Mouse (Mus musculus) limb, embryonic 14.5 days (tissue): ENCODE results near the gene Vmac. TPM values are rescaled to one million over a fixed set of nuclear protein-coding genes. Genes with fewer than 3 reads are reported as not detected.

ENCODE experiments used
- ATAC-seq: fragments of 200-750 bp; cut with Nextera tagmentation; 2 replicates; pipeline ENCODE4 v1.8.0; 2017; ENCODE audit warnings: low read depth, moderate number of reproducible peaks, moderate TSS enrichment; ENCODE audit not compliant: low FRiP score
- DNase-seq: peaks from one replicate; pipeline ENCODE4 v3.0.0-alpha.2; 2015; ENCODE audit warnings: low spot score
- H3K27ac ChIP-seq: fragments of 300-500 bp; sonication (generic); replicated peaks from 2 replicates; pipeline ENCODE4 v1.5.1; 2014; ENCODE audit warnings: low read depth, mild to moderate bottlenecking, low read length, moderate library complexity, mixed read lengths
- H3K27me3 ChIP-seq: fragments of 300-500 bp; sonication (generic); 2 replicates; pipeline ENCODE4 v1.6.1; 2014; ENCODE audit warnings: low read length, mixed read lengths; ENCODE audit not compliant: control insufficient read depth, insufficient read depth
- H3K36me3 ChIP-seq: fragments of 300-500 bp; sonication (generic); 2 replicates; pipeline ENCODE4 v1.6.1; 2014; ENCODE audit warnings: mild to moderate bottlenecking, low read length, moderate library complexity, mixed read lengths; ENCODE audit not compliant: control insufficient read depth, insufficient read depth
- H3K4me1 ChIP-seq: fragments of 300-500 bp; sonication (generic); 2 replicates; pipeline ENCODE4 v1.6.1; 2014; ENCODE audit warnings: antibody characterized with exemption, low read length, mixed read lengths; ENCODE audit not compliant: control insufficient read depth, insufficient read depth
- H3K4me2 ChIP-seq: fragments of 300-500 bp; sonication (generic); replicated peaks from 2 replicates; pipeline ENCODE4 v1.6.1; 2014; ENCODE audit warnings: low read depth, mild to moderate bottlenecking, low read length, moderate library complexity; ENCODE audit not compliant: severe bottlenecking
- H3K4me3 ChIP-seq: fragments of 300-500 bp; sonication (generic); replicated peaks from 2 replicates; pipeline ENCODE4 v1.5.1; 2014; ENCODE audit warnings: low read length
- H3K9ac ChIP-seq: fragments of 300-500 bp; sonication (generic); 2 replicates; pipeline ENCODE4 v1.6.1; 2014; ENCODE audit warnings: mild to moderate bottlenecking, low read depth, low read length, moderate library complexity; ENCODE audit not compliant: severe bottlenecking
- H3K9me3 ChIP-seq: fragments of 300-500 bp; sonication (generic); 2 replicates; pipeline ENCODE4 v1.6.1; 2016; ENCODE audit warnings: low read length; ENCODE audit not compliant: control insufficient read depth
- POLR2A ChIP-seq: fragments of 200-500 bp; IDR thresholded peaks from 2 replicates; pipeline ENCODE4 v1.8.0; 2012; ENCODE audit warnings: inconsistent platforms, mild to moderate bottlenecking, moderate library complexity, borderline replicate concordance; ENCODE audit not compliant: insufficient read depth, insufficient read length; ENCODE audit errors: extremely low read depth
- WGBS: fragments of 180-500 bp; shearing (Covaris S2); extraction: QIAGEN DNeasy Blood & Tissue Kit; methylation state at CpG from one replicate; pipeline ENCODE4 v1.1.7; 2014; 5-methylcytosine and 5-hydroxymethylcytosine counted together
- polyA plus RNA-seq, 2 experiments: library from polyadenylated mRNA; depleted of rRNA in 1 of 2; stranded (reverse) in 1 of 2; unstranded in 1 of 2; fragments of >200 nt; fragmentation: Nextera tagmentation in 1 of 2; extraction: Ambion mirVana in 1 of 2; gene quantifications; 2 replicates each; pipeline versions ENCODE4 v1.2.1 to v1.2.3; 2012 to 2014

Gene Vmac
- polyA plus RNA-seq, 2 experiments, result 23.4 to 24.1 TPM

DNA sequence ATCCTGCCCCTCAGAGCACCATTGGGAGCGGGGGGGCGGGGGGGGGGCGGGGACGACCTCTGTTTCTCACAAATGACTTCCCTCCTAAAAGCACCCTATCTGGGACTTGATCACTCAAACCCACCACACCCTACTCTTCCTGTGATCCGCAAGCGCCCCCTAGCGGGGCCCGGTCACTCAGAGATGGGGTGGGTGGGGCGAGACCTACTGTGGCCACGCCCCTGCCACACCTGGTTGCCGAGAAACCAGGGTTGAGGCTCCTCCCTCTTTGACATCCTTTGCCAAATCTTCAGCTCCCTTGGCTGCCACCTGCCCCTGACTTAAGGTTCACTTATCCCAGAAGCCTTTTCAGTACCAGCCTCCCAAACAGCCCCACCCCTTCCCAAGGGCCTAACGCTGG, 40.3 kb upstream of the Vmac start:
- Histone ChIP-seq H3K27me3 (peaks cover 33% of the 10 kb centered on the region), H3K4me1 (peaks cover 25% of the 10 kb centered on the region), H3K9ac (no peak overlapping the region), H3K27ac (no peak overlapping the region), H3K36me3 (no peaks in the 10 kb centered on the region), H3K4me3 (no peak overlapping the region), H3K4me2 (peak overlapping the region; percentile 67; the same call in 1 of the 2 replicates), H3K9me3 (no peaks in the 10 kb centered on the region)
- 5% methylated on average over 12 of the region's 12 CpGs for WGBS
- no peak for DNase-seq
- no peak for TF ChIP-seq POLR2A
- ATAC-seq, result no peak

DNA sequence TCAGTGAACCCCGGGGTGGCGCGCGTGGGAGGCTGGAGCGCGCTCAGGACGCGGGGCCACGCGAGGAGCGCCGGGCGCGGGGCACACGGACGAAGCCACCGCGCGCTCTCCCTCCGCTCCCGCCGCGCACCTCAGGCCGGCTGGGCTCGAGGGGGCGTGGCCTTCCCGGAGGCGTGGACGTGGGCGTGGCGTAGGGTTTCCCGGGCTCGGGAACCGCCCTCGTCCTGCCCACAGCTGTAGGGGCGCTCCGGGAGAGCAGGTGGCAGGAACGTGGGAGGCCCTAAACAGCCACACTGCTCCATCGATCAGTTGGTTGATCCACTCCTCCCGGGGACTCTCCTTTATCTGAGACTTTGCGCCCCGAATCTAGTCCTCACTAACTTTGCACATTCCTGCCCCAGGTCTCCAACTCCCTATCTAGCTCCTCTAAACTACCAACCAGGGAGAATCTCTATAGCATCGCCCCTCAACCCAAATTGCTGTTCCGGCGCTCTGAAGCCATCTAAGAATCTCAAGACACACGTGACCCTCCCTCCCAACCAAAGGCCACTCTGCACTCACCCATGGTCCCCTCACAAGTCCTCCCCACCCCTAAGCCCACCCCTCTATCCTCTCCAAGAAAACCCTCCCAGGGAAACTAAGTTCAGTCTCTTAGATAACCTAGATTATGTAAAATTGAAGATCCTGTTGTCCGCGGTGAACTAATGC, 39.7 kb upstream of the Vmac start, which contains the start of gene Nrtn:
Nrtn (minus strand) TSS at position 115 of the 708 bp plus-strand sequence.
- no peak within 1 kb of the TSS for H3K27ac ChIP-seq
- under 1% methylated on average over 39 of the region's 48 CpGs for WGBS

DNA sequence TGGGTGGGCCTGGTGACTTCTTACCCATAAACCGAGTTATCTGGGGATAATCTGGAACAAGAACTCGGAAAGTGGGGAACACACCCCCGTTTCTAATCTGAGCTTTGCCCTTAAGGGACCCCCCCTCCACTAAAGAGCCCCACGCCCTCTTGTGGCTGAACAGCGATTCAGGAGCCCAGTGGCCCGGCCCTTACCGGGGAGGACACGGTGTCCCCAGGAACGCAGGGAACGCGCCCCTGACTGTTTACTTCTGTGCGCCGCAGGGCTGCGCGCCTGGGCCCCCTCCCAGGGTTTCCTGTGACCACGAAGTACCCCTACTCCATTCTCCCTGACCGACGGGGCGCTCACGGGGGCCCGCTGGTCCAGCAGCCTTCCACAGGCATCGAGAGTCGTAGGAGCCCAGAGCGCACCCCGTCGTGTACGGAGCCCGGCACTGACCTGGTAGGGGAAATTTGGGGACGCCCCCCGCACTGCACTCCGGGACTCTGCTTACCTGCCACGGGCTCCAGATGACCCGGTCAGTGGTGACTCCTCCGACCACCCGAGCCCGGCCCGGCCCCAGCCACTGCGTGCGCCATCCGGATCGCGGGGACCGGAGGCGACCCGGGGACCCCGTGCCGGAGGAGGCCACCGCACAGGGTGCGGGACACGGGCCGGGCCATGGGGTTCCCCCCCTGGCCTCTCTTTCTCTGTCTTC, 39.0 kb upstream of the Vmac start:
- no peak for TF ChIP-seq POLR2A
- DNase-seq (no peak), ATAC-seq (0 out of 2 replicates have a peak, but pooled peaks have one; percentile 3)
- Histone ChIP-seq H3K27me3 (peaks cover 45% of the 10 kb centered on the region), H3K9ac (peak overlapping the region; percentile 47), H3K4me3 (peak overlapping the region; percentile 44), H3K27ac (no peak overlapping the region), H3K9me3 (no peaks in the 10 kb centered on the region), H3K36me3 (no peaks in the 10 kb centered on the region), H3K4me2 (peak overlapping the region; percentile 67), H3K4me1 (peaks cover 16% of the 10 kb centered on the region)
- WGBS, result under 1% methylated on average over 51 of the region's 51 CpGs

More for the DNA sequence above, 39.7 kb upstream of the Vmac start, which contains the start of gene Nrtn:
- DNase-seq (peak; percentile 76), ATAC-seq (peak; percentile 78)
- Histone ChIP-seq H3K9me3 (no peaks in the 10 kb centered on the region), H3K4me1 (peaks cover 21% of the 10 kb centered on the region), H3K9ac (peak within 1 kb of the TSS; percentile 47), H3K27me3 (peaks cover 39% of the 10 kb centered on the region), H3K4me3 (peak within 1 kb of the TSS; percentile 44), H3K36me3 (no peaks in the 10 kb centered on the region), H3K4me2 (peak within 1 kb of the TSS; percentile 67)
- no peak for TF ChIP-seq POLR2A

DNA sequence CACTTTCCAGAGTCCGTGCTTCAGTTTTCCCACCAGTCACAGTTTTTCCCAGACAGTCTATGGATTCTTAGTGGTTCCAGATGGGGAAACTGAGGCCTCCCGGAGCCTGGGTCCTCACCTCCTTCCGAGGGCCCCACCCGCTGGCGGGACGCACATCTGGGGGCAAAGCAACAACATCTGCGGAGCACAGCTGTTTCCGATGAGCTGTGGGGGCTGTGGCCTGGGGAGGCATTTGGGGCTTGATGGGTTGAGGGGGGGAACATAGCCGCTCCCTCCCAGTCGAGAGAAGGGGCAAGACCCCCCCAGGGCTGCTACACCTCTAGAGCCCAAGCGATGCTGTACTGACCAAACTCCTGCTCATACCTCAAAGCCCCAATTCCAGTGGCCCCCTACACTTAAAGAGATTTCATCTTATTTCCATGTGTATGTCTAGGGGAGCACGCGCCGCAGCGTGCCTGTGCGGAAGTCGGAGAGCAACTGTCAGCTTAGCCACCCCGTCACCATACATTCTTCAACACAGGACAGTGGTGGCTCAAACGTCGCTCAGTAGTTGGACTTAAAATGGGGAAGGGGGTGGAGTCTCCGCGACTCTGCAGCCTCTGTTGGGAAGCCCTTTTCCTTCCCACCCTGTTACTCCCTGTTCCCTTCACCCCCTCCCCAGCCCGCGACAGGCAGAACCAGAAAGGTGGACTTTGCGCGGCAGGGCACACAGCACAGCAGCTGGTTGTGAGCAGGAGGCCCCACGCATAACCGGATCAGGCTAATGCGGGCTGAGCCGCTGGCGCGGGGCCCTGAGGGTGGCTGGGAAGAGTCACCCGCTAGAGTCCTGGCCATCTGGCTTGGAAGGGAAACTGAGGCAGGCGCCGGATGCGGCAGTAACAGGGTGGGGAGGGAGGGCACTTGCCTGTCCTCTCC, 36.7 kb upstream of the Vmac start:
- Histone ChIP-seq H3K4me1 (peaks cover 16% of the 10 kb centered on the region), H3K27ac (no peak overlapping the region), H3K9me3 (no peaks in the 10 kb centered on the region), H3K4me2 (peak overlapping the region; percentile 1; the same call in 1 of the 2 replicates), H3K27me3 (peaks cover 56% of the 10 kb centered on the region), H3K36me3 (no peaks in the 10 kb centered on the region), H3K4me3 (peak overlapping the region; percentile 2; the same call in 1 of the 2 replicates), H3K9ac (no peak overlapping the region)
- DNase-seq (no peak), ATAC-seq (no peak)
- WGBS, result 9% methylated on average over 35 of the region's 36 CpGs
- TF ChIP-seq POLR2A, result no peak

DNA sequence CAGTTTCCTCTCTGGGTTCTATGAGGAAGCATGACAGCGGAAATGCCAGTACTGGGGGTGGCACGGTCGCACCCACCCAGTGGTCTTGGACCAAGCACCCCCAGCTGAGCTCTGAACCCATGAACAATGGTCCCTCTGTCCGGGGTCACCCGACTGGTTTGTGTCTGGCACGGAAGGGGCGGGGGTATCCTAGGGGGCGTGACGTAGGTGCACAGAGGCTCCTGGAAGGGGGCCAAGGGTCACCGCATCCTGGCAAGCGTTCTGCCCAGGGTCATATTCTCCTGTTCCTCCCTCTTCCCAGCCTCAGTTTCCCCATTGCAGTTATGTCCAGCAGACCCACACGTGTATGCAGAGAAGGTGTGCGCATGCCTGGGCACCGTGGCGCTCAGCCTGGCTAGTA, 35.6 kb upstream of the Vmac start:
- no peak overlapping the region for H3K27ac ChIP-seq
- no peak for TF ChIP-seq POLR2A
- H3K36me3 ChIP-seq, result no peaks in the 10 kb centered on the region
- H3K4me2 ChIP-seq, result no peak overlapping the region
- DNase-seq, result no peak
- WGBS, result 31% methylated on average over 15 of the region's 15 CpGs
- peaks cover 16% of the 10 kb centered on the region for H3K4me1 ChIP-seq
- no peak for ATAC-seq
- no peaks in the 10 kb centered on the region for H3K9me3 ChIP-seq
- H3K9ac ChIP-seq, result no peak overlapping the region
- H3K27me3 ChIP-seq, result peaks cover 56% of the 10 kb centered on the region
- no peak overlapping the region; the same call in 1 of the 2 replicates for H3K4me3 ChIP-seq
